Mouse (Mus musculus) ES-E14 (cell line): ENCODE data around the gene Spire2. TPM values are rescaled to one million over a fixed set of nuclear protein-coding genes. Genes with fewer than 3 reads are reported as not detected.

Experiments
- DNase-seq: peaks from one replicate; pipeline ENCODE4 v3.0.0-alpha.2; 2013; ENCODE audit warnings: low read depth, low spot score
- H3K27ac ChIP-seq: 2 replicates; pipeline ENCODE4 v1.5.1; 2012; ENCODE audit warnings: low read depth, mild to moderate bottlenecking, low read length, moderate library complexity, mixed read lengths; ENCODE audit not compliant: poor library complexity, insufficient read depth, severe bottlenecking
- H3K36me3 ChIP-seq: 2 replicates; pipeline ENCODE4 v1.6.1; 2012; ENCODE audit warnings: mild to moderate bottlenecking, low read length, moderate library complexity, mixed read lengths; ENCODE audit not compliant: control insufficient read depth, poor library complexity, insufficient read depth, severe bottlenecking
- H3K4me1 ChIP-seq, 2 experiments: fragments of 150-350 bp in 1 of 2; sonication (generic) in 1 of 2; 2 replicates each; pipeline ENCODE4 v1.6.1; 2012; ENCODE audit warnings: low read length in 2 of 2, mild to moderate bottlenecking in 1 of 2, mixed read lengths in 1 of 2; ENCODE audit not compliant: control insufficient read depth in 2 of 2, insufficient read depth in 2 of 2, poor library complexity in 1 of 2
- H3K4me3 ChIP-seq, 2 experiments: fragments of 150-350 bp in 1 of 2; sonication (generic) in 1 of 2; 2 replicates each; pipeline ENCODE4 v1.5.1; 2012; ENCODE audit warnings: low read length in 2 of 2, low read depth in 1 of 2, mild to moderate bottlenecking in 1 of 2, mixed read lengths in 1 of 2; ENCODE audit not compliant: insufficient read depth in 1 of 2, poor library complexity in 1 of 2, severe bottlenecking in 1 of 2
- H3K9ac ChIP-seq: 2 replicates; pipeline ENCODE4 v1.6.1; 2012; ENCODE audit warnings: low read depth, mild to moderate bottlenecking, low read length, mixed read lengths; ENCODE audit not compliant: poor library complexity, insufficient read depth, severe bottlenecking
- H3K9me3 ChIP-seq: fragments of 150-350 bp; sonication (generic); 2 replicates; pipeline ENCODE4 v1.6.1; 2012; ENCODE audit warnings: low read depth, mild to moderate bottlenecking, low read length; ENCODE audit not compliant: control insufficient read depth, insufficient read depth
- CHD2 ChIP-seq: IDR thresholded peaks from 2 replicates; pipeline ENCODE4 v1.6.1; 2014; ENCODE audit warnings: mild to moderate bottlenecking, low read depth, low read length, inconsistent platforms
- HCFC1 ChIP-seq: IDR thresholded peaks from 2 replicates; pipeline ENCODE4 v1.6.1; 2012; ENCODE audit warnings: low read length, inconsistent platforms, borderline replicate concordance; ENCODE audit not compliant: insufficient read depth
- MAFK ChIP-seq: IDR thresholded peaks from 2 replicates; pipeline ENCODE4 v1.6.1; 2014; ENCODE audit warnings: mild to moderate bottlenecking, low read depth, low read length, inconsistent platforms; ENCODE audit not compliant: insufficient read depth
- ZC3H11A ChIP-seq: IDR thresholded peaks from 2 replicates; pipeline ENCODE4 v1.6.1; 2012; ENCODE audit warnings: low read depth, mild to moderate bottlenecking, inconsistent platforms, low read length, borderline replicate concordance
- ZNF384 ChIP-seq: IDR thresholded peaks from 2 replicates; pipeline ENCODE4 v1.6.1; 2012; ENCODE audit warnings: low read depth, low read length, inconsistent platforms
- in situ Hi-C, 2 experiments: fragments of 600-800 bp; cut with MboI; formaldehyde crosslinking; loops; one replicate each; pipeline ENCODE4 v1.15.1; 2025; ENCODE audit warnings: low sequenced_read_pairs in 2 of 2, inconsistent platforms in 1 of 2; ENCODE audit not compliant: unreplicated experiment in 2 of 2
- total RNA-seq: library from RNA; depleted of rRNA; stranded (reverse); fragments of 300-350 nt; gene quantifications from 2 replicates; pipeline ENCODE4 v1.2.3, GENCODE M21; 2012

Gene Spire2
- total RNA-seq, 1 experiment: 8.8 TPM

DNA sequence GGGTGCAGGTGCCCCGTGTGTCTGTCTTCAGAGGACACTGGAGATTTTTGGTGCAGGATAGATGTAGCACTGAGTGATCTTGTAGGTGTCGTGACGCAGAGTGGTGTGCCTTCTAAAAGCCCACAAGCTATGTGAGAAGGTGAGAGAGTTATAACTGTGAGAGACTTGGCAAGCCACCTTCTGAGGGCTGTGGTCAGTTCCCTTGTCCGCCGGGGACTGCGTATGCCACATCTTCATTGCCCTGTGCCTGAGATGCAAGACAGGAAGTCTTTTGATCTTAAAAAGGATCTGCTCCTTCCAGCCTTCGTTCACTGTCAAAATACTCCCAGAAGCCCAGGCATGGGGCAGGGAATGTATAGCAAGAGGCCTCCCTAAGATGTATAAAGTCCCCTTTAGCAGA, 10.4 kb downstream of the Spire2 start:
- peaks cover 3 to 13% of the 10 kb centered on the region in 2 experiments; a peak in 3 of 4 replicates for H3K4me1 ChIP-seq
- H3K9me3 ChIP-seq: no peaks in the 10 kb centered on the region
- H3K4me3 ChIP-seq: no peak overlapping the region
- no peak overlapping the region for H3K27ac ChIP-seq
- H3K9ac ChIP-seq: no peak overlapping the region
- H3K36me3 ChIP-seq: peaks cover 3% of the 10 kb centered on the region; the same call in 1 of the 2 replicates
- no peak for TF ChIP-seq ZNF384
- no peak for TF ChIP-seq CHD2
- in situ Hi-C loops: no loop called here
- DNase-seq: no peak

DNA sequence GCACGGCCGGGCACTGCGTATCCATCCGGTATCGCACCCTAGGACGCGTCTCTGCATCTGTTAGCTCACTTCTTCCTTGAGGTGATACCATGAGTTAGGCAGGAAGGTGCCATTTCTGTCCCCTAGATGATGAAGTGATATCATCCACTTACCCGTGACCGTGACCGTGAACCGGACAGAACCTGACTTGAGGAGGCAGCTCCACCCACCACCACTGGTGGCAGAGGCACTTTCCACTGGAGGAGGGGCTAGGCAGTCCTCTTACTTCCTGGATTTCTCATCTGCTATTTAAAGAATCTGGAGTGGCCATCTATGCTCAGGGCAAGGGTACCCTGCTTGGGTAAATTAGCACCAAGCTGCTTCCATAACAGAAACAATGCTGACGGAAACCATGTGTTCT, 10.9 kb downstream of the Spire2 start:
- peaks cover 3 to 11% of the 10 kb centered on the region in 2 experiments; a peak in 3 of 4 replicates for H3K4me1 ChIP-seq
- H3K9me3 ChIP-seq: no peaks in the 10 kb centered on the region
- H3K27ac ChIP-seq: no peak overlapping the region
- H3K9ac ChIP-seq: no peak overlapping the region
- in situ Hi-C loops: no loop called here
- no peak overlapping the region for H3K4me3 ChIP-seq
- TF ChIP-seq MAFK (no peak), CHD2 (no peak)
- peaks cover 3% of the 10 kb centered on the region; the same call in 1 of the 2 replicates for H3K36me3 ChIP-seq
- DNase-seq: no peak

DNA sequence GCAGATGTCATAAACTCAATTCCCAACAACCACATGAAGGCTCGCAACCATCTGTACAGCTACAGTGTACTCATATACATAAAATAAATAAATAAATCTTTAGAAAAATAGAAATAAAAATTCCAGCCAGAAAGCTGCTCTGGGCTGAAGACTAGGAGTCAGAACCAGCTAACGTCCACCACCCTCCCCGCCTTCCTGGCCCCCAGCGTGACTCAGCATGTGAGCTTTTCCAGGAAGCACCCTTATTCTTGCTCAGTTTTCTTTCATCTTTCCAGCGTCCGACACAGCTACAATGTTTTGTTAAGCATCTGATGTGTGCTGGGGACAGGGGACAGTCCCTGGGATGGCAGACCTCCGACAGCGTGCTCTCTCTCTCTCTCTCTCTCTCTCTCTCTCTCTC, 12.6 kb downstream of the Spire2 start:
- no peak for TF ChIP-seq MAFK
- TF ChIP-seq HCFC1: no peak
- TF ChIP-seq ZNF384: no peak
- no peak for TF ChIP-seq CHD2
- TF ChIP-seq ZC3H11A: no peak
- H3K4me3 ChIP-seq: no peak overlapping the region
- H3K36me3 ChIP-seq: peaks cover 3% of the 10 kb centered on the region; the same call in 1 of the 2 replicates
- no peak for DNase-seq
- peaks cover 1 to 5% of the 10 kb centered on the region in 2 experiments; a peak in 1 of 4 replicates for H3K4me1 ChIP-seq
- H3K9me3 ChIP-seq: no peaks in the 10 kb centered on the region
- no peak overlapping the region for H3K9ac ChIP-seq
- no peak overlapping the region for H3K27ac ChIP-seq
- in situ Hi-C loops: no loop called here

DNA sequence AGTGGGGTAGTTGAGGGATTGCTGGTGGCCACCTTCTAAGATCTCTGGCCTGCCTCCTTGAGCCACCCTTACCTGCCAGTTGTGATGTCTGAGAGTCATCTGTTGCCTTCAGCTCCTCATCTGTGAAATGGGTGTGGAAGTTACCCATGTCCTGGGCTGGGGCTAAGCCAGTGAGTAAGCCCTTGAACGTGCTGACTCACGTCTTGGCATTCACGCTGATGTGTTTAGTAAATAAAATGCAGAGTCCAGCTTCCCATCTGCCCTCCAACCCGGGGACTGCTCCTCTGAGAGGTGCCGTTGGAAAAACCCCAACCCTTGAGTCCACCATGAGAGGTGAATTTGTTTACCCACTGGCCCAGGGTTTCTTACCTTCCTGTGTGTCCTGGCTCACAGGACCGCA, 13.3 kb downstream of the Spire2 start:
- peaks cover 1 to 5% of the 10 kb centered on the region in 2 experiments; a peak in 1 of 4 replicates for H3K4me1 ChIP-seq
- no peaks in the 10 kb centered on the region for H3K9me3 ChIP-seq
- TF ChIP-seq MAFK: no peak
- no peak for TF ChIP-seq ZC3H11A
- no peak for TF ChIP-seq ZNF384
- no peak for TF ChIP-seq HCFC1
- TF ChIP-seq CHD2: no peak
- no peak overlapping the region for H3K27ac ChIP-seq
- DNase-seq: no peak
- H3K4me3 ChIP-seq: no peak overlapping the region
- peaks cover 3% of the 10 kb centered on the region; the same call in 1 of the 2 replicates for H3K36me3 ChIP-seq
- in situ Hi-C loops: no loop called here
- no peak overlapping the region for H3K9ac ChIP-seq

DNA sequence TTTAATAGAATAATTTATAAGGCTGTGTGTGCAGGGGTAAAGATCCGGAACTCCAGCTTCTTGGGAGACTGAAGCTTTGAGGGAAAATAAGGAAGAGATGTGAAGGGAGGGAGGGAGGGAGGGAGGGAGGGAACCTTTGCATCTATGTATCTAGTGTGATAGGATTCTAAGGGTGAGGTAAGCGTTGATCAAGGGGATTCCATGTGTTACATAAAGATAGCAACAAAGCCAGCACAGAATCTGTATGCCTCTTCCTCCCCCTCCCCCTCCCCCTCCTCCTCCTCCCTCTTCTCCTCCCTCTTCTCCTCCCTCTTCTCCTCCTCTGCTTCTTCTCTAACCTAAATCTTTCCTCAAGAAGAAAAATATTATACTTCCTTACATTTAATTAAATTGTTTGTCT, 14.8 kb downstream of the Spire2 start:
- no peak overlapping the region for H3K4me3 ChIP-seq
- no peak overlapping the region for H3K27ac ChIP-seq
- TF ChIP-seq CHD2 (no peak), ZC3H11A (no peak), HCFC1 (no peak), ZNF384 (no peak), MAFK (no peak)
- no peak for DNase-seq
- no peak overlapping the region for H3K9ac ChIP-seq
- peaks cover 1 to 5% of the 10 kb centered on the region in 2 experiments; a peak in 1 of 4 replicates for H3K4me1 ChIP-seq
- H3K9me3 ChIP-seq: no peaks in the 10 kb centered on the region
- peaks cover 3% of the 10 kb centered on the region; the same call in 1 of the 2 replicates for H3K36me3 ChIP-seq
- in situ Hi-C loops: no loop called here
